Mouse (Mus musculus) splenic B cell, adult 2 months (primary cell): ENCODE results near the gene Tsc1.

Experiments
- DNase-seq: peaks from one replicate; pipeline ENCODE4 v3.0.0-alpha.2; 2011; ENCODE audit warnings: low read depth, low spot score
- H3K27me3 ChIP-seq: 2 replicates; pipeline ENCODE4 v1.6.1; 2012; ENCODE audit warnings: mild to moderate bottlenecking, low read length, moderate library complexity, mixed read lengths; ENCODE audit not compliant: control insufficient read depth, poor library complexity, insufficient read depth, severe bottlenecking
- H3K36me3 ChIP-seq: 2 replicates; pipeline ENCODE4 v1.6.1; 2012; ENCODE audit warnings: mild to moderate bottlenecking, low read length, moderate library complexity, mixed read lengths; ENCODE audit not compliant: control insufficient read depth, poor library complexity, insufficient read depth, severe bottlenecking

Gene Tsc1

DNA sequence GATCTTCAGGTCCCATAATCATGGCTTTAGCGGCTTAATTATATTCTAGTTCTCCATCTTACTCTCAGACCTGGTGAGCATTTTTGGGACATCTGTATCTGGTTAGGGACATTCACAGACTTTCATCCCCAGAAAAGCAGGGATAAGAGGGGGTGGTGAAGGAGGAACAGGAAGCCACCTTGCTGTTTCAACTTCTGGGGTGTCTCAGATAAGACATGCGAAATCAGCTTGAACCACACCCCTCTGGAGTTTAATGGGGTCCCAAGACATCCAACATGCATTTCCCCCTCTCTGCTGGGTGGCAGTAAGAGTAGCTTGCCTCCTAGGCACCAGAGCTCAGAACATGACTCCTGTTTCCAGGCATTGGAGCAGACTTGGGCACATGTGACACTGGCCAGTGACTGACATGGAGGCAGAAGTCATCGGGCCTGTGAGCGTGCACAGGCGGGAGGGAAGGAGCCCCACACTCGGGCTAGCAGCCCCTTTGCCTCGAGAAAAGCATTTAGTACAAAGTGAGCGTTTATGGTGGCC, 65.1 kb downstream of the Tsc1 start:
- Histone ChIP-seq H3K36me3 (no peaks in the 10 kb centered on the region), H3K27me3 (no peaks in the 10 kb centered on the region)
- DNase-seq = no peak

DNA sequence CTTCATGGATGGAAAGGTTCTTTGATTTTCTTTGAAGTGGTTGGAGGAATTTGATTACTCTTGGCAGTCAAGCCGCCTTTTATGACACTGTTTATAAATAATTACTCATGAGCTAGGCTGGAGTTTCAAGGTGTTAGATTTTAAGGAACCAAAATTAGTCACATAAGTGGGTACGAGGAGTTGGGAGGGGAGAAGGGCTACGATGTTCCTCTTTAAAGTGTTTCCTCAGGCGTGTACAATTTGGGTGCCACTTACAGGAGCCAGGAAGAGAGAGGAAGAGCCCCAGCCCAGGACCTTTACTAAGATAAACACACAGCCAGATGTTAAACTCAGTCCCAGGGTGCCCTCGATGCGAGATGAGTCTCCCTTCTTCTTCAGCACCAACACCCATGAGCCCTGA, 65.8 kb downstream of the Tsc1 start:
- DNase-seq = no peak

GRCm38 (mm10) chr2:28713036-28713435, 72.0 kb downstream of the Tsc1 start:
- H3K27me3 ChIP-seq = no peaks in the 10 kb centered on the region
- no peaks in the 10 kb centered on the region for H3K36me3 ChIP-seq
- DNase-seq = no peak

More for the DNA sequence above, 65.8 kb downstream of the Tsc1 start:
- H3K27me3 ChIP-seq = no peaks in the 10 kb centered on the region
- no peaks in the 10 kb centered on the region for H3K36me3 ChIP-seq

- no peaks in the 10 kb centered on the region for H3K36me3 ChIP-seq
- H3K27me3 ChIP-seq = no peaks in the 10 kb centered on the region
- DNase-seq = peak; percentile 9
These were observed 81.4 kb downstream of the Tsc1 start for GRCm38 (mm10) chr2:28722419-28722818.

- no peaks in the 10 kb centered on the region for H3K36me3 ChIP-seq
- no peak for DNase-seq
- H3K27me3 ChIP-seq = no peaks in the 10 kb centered on the region
These were observed 82.9 kb downstream of the Tsc1 start for GRCm38 (mm10) chr2:28723912-28724311.

DNA sequence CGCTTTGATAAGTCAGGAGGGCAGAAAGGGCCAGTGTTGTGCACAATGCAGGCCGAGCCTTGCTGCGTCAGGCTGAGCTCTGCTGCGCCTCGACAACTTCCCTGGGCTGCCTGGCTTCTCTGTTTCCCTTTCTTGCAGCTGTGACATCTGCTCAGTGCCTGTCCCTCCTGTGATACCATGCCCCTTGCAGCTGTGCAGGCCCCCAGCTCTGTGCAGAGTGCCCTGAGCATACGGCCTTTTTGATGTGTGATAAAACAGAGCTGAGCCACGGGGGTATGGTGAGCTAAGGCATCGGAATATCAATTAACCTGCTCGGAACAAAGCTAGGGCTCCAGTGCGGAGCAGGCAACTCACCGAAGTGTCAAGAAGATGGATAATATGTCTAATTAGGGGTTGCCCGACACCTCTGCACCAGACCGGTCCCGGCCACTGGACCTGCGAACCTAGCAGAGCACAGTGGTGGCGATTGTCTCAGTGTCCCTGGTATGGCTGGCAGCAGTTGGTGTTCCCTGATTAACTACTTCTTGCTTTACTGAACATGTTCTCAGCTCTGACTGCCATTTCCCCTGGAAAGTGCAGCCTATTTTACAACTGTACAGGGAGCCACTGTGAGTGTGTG, 86.9 kb downstream of the Tsc1 start:
- no peaks in the 10 kb centered on the region for H3K36me3 ChIP-seq
- DNase-seq = no peak
- H3K27me3 ChIP-seq = no peaks in the 10 kb centered on the region; the same call in 1 of the 2 replicates

GRCm38 (mm10) chr2:28730676-28731075, 89.6 kb downstream of the Tsc1 start:
- Histone ChIP-seq H3K36me3 (no peaks in the 10 kb centered on the region), H3K27me3 (no peaks in the 10 kb centered on the region; the same call in 1 of the 2 replicates)
- no peak for DNase-seq

GRCm38 (mm10) chr2:28737112-28737511, 96.1 kb downstream of the Tsc1 start:
- DNase-seq = no peak
- Histone ChIP-seq H3K27me3 (no peaks in the 10 kb centered on the region; the same call in 1 of the 2 replicates), H3K36me3 (no peaks in the 10 kb centered on the region)

- peak; percentile 37 for DNase-seq
- no peaks in the 10 kb centered on the region for H3K36me3 ChIP-seq
- no peaks in the 10 kb centered on the region for H3K27me3 ChIP-seq
These were observed 99.1 kb downstream of the Tsc1 start for GRCm38 (mm10) chr2:28740159-28740558.
